Mouse (Mus musculus): Measurements from ENCODE around the gene Sdk1.

Sdk1 gene

DNA sequence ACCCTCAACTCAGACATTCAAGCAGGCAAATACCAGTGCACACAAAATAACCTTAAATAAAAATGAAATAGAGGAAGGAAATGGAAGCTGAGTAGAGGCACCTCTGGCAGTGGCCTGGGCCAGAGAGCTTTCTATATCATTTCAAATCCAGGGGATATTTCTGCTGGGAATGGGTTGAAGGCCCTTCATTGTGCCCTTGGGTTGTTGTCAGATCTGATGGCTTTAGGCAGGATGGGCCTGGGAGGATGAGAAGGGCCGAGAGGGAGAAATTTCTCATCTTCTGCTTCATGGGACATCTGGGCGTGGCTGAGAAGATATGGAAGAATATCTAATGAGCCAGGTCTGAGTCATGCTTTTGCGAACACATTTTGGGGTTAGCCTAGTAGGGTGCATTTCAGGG lies 186.8 kb downstream of the Sdk1 start:
- DNase-seq (ENCODE audit: extremely low read depth, insufficient read length, low spot score) = no peak

DNA sequence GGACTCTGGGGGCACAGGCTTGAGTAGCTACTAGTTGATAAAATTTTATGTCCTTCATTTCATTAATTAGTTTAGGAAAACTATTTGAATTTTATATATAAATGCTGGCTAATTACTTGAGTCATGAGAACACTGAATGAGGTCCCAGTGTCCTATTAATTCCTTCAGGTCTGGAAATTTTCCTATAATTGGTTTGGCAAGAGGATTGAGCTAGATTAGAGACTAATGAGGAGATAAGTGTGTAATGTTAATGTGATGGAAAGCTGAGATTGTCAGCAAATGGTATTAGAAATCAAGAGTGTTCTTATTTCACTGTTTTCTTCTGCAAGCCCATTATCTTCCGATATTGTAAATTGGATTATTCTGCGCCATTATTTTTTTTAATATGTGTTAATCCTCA lies 192.0 kb downstream of the Sdk1 start:
- no peak for DNase-seq (ENCODE audit: extremely low read depth, insufficient read length, low spot score)

GRCm38 (mm10) chr5:141447247-141447646 lies 206.0 kb downstream of the Sdk1 start:
- DNase-seq (ENCODE audit: extremely low read depth, insufficient read length, low spot score) = no peak

- DNase-seq (ENCODE audit: extremely low read depth, insufficient read length, low spot score) = no peak
Observed at GRCm38 (mm10) chr5:141463417-141463816, 222.1 kb downstream of the Sdk1 start.

DNA sequence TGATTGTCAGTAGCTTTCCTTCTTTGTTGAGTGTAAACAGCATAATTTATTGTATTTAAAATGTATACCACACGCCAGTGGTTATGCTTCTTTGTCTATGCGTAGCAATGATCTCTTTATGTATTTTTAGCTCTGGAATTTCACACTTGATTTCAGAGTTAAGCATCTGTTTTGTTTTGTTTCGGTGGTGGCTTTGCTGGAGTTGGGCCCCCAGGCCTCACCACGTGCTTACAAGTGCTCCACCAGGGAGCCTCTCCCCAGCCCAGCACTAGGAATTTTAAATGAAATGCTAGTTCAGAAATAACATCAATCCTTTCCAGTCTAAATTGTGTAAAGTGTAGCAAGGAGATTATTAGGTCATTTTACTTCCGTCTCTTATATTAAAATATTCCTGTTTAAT lies 227.5 kb downstream of the Sdk1 start:
- no peak for DNase-seq (ENCODE audit: extremely low read depth, insufficient read length, low spot score)

- DNase-seq (ENCODE audit: extremely low read depth, insufficient read length, low spot score) = no peak
Observed at GRCm38 (mm10) chr5:141505281-141505680, 264.0 kb downstream of the Sdk1 start.

DNA sequence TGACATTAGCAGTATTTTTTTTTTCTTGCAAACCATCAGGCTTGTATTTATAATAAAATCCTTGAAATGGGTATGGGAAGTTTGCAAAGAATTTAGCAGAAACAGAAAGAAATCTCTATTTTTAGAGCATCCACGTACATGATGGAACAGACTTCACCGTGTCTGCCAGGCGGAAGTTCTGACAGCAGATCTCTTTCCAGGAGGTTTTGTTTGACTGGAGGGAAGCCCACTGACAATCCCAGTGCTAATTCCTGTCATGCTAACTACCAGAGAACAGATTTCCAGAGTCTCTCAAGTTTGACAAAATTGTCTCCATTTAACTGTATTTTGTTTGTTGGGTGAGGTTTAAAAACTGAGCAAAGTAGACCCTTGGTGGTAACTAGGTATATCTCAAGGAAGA lies 265.1 kb downstream of the Sdk1 start:
- DNase-seq (ENCODE audit: extremely low read depth, insufficient read length, low spot score) = no peak

GRCm38 (mm10) chr5:141524801-141525715 lies 283.8 kb downstream of the Sdk1 start:
- DNase-seq (ENCODE audit: extremely low read depth, insufficient read length, low spot score) = no peak

- DNase-seq (ENCODE audit: extremely low read depth, insufficient read length, low spot score) = no peak
Observed at GRCm38 (mm10) chr5:141540193-141540592, 298.9 kb downstream of the Sdk1 start.

GRCm38 (mm10) chr5:141542890-141543666 lies 301.8 kb downstream of the Sdk1 start:
- DNase-seq (ENCODE audit: extremely low read depth, insufficient read length, low spot score) = no peak

DNA sequence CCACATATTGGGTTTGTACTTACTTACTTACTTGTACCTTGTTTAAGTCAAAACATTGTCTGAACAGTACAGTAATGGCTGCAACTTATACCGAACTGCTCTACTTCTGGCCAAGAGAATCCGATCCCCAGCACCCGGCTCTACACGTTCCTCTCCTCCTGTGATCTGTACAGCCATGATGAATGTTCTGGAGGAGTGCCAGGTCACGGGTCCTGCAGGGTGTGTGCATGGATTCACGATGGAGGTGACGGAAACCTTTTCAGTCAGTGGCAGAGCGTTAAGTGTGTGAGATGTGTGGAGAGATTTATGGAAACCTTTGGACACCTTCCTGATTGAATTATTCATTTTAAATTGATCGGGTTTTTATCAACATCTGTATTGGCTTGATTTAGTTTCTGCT lies 312.2 kb downstream of the Sdk1 start:
- DNase-seq (ENCODE audit: extremely low read depth, insufficient read length, low spot score) = no peak

GRCm38 (mm10) chr5:141558731-141559130 lies 317.4 kb downstream of the Sdk1 start:
- no peak for DNase-seq (ENCODE audit: extremely low read depth, insufficient read length, low spot score)

- DNase-seq (ENCODE audit: extremely low read depth, insufficient read length, low spot score) = no peak
Observed at GRCm38 (mm10) chr5:141560325-141560724, 319.0 kb downstream of the Sdk1 start.

GRCm38 (mm10) chr5:141561989-141562560 lies 320.8 kb downstream of the Sdk1 start:
- DNase-seq (ENCODE audit: extremely low read depth, insufficient read length, low spot score) = no peak

GRCm38 (mm10) chr5:141564197-141564596 lies 322.9 kb downstream of the Sdk1 start:
- no peak for DNase-seq (ENCODE audit: extremely low read depth, insufficient read length, low spot score)

GRCm38 (mm10) chr5:141568106-141568505 lies 326.8 kb downstream of the Sdk1 start:
- DNase-seq (ENCODE audit: extremely low read depth, insufficient read length, low spot score) = no peak

GRCm38 (mm10) chr5:141570442-141570841 lies 329.2 kb downstream of the Sdk1 start:
- no peak for DNase-seq (ENCODE audit: extremely low read depth, insufficient read length, low spot score)

DNA sequence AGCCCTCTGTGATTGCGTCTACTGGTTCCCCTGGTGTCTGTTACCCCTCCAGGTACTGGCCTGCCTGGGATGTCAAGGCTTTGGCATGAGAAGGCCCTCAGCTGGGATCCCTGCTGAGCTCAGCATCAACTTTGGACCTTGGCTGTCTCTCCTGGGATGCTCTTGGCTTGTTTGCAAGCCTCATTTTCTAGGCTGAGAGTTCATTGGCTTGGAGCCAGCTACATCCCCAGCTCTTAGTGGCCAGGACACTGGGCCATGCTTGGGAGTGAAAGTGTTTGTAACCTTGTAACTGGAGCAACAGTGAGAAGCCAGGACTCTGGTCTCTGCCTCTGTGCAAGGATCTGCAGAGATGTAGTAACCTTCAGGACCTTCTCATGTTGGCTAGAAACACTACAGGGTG lies 333.0 kb downstream of the Sdk1 start:
- no peak for DNase-seq (ENCODE audit: extremely low read depth, insufficient read length, low spot score)

DNA sequence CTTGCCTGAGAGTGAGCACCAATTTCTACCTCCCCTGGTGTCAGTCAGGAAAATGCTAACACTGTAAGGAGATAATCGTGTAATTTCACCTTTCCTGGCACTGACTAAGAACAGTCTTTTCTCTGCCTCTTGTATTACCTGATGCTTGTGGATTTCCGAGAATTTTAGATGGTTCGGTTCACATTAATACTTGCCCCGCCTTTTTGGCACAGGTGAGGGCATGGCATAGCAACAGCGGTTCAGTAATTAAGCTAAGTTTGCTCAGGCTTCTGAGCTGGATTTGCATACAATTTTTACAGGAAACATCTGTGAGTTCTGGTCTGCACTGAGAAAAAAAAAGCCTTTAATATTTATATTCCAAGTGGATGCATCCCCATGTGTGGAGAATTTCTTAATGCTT lies 350.0 kb downstream of the Sdk1 start:
- no peak for DNase-seq (ENCODE audit: extremely low read depth, insufficient read length, low spot score)

DNA sequence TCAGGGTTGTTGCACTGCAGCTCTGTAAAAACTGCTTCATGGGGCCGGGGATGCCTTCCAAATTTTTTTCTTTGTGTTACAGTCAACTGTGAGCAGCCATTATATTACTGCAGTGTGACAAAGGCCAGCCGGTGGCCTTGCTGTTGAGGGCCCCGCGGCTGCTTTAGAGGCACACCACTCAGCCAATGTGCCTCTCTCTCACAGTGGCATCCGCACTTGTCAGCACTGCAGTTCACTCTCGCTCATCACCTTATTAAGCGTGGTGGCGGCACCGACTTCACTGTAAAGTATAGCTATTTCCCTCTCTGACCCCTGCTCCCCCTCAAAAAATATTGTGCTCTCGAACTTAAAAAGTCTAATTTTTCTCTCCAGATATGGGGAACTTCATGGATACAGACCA lies 371.4 kb downstream of the Sdk1 start:
- no peak for DNase-seq (ENCODE audit: extremely low read depth, insufficient read length, low spot score)

DNA sequence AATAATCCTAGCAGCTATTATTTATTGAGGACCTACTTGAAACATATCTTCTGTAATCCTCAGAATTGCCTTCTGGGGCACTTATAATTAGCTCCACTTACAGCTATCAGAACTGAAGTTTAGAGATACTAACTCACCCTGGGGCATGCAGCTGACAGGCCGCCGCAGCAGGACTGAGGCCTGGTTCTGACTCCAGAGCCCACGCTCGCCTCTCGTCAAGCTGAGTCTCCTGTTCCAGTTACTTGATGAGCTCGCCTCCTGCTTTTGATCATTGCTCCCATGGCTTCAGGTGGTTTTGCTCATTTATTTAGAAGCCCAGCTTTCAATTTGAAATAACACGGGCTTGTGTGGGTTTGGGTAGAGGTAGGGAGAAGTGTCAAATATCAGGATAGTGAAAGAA lies 374.5 kb downstream of the Sdk1 start:
- no peak for DNase-seq (ENCODE audit: extremely low read depth, insufficient read length, low spot score)

- no peak for DNase-seq (ENCODE audit: extremely low read depth, insufficient read length, low spot score)
Observed at GRCm38 (mm10) chr5:141617660-141618059, 376.4 kb downstream of the Sdk1 start.

Measured in 3134 (cell line).